12 mouse cellular contexts compared by ENCODE assay signal in the genomic region with DNA sequence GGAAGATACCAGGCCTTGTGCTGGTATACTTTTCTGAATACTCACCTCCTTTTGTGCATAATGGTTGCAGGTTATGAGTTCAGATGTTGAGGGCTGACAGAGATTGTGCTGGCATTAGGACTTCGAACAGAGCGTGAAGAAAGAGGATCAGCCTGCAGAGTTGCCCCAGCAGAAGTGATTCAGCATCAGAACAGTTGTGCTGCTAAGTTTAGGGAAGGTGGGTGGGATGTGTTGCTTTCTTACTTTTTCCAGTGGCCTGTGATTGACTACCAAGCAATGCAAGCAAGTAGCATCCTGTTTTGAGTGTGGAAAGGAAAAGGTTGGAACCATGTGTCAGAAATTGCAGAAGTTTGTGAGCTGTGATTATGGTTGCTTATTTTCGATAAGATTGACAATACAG. TPM values are rescaled to one million over a fixed set of nuclear protein-coding genes. Genes with fewer than 3 reads are reported as not detected.
DNase-seq lines count a peak whose midpoint lies in the region.
"Had no signal": no experiment of that assay in that cellular context is flagged by ENCODE, and none has a peak within 500 bp of the region (broad histone marks: within the 10 kb centered on the region; RNA-seq: fewer than 3 reads in every experiment).

No protein-coding gene starts in this region.

- intact Hi-C loops in left cerebral cortex, postnatal 36 days (cut with DNase I): no loop called here

- peak; percentile 65 to 78 for DNase-seq in frontal cortex, adult 2 months (ENCODE audit: extremely low spot score in 1 of 2, low spot score in 1 of 2)
- no peak for DNase-seq in frontal cortex, postnatal 14 days (ENCODE audit: low spot score in 2 of 2)
- peak; percentile 66 to 68 for DNase-seq in right cerebral cortex, adult 2 months (ENCODE audit: low spot score in 2 of 2)
- no peak for DNase-seq in right cerebral cortex, postnatal 14 days
- peak; percentile 43 to 52 for DNase-seq in left cerebral cortex, postnatal 36 days (ENCODE audit: low spot score in 2 of 2)
- DNase-seq in telencephalon, adult 2 months (ENCODE audit: low read depth, low spot score): peak; percentile 86
- no peak for DNase-seq in lung, postnatal 25 days (ENCODE audit: low spot score)
- DNase-seq in ovary, postnatal 14 days (ENCODE audit: low spot score): no peak
- DNase-seq: cerebellum, postnatal 25 days; heart, postnatal 14 days; lung, postnatal 14 days; thymus, postnatal 36 days had no signal

RNA-seq across cellular contexts. Expression of gene Atg14, which starts 56.8 kb away (rescaled TPM):
- 13.6 and 15.1 TPM in 2 replicates for polyA plus RNA-seq in frontal cortex, adult 2 months (2012; rRNA removed)
- 10 to 100 TPM; 16.3 to 20.5 TPM for total RNA-seq in left cerebral cortex, postnatal 36 days (2021)

Comparison
In these comparisons a context has a peak if more than half of its experiments do, and no peak if none do; other contexts are left out.
1. DNase-seq: peak in frontal cortex, adult 2 months (2 of 2), right cerebral cortex, adult 2 months (2 of 2), left cerebral cortex, postnatal 36 days (2 of 2) and telencephalon, adult 2 months (single experiment); none in frontal cortex, postnatal 14 days (0 of 2), right cerebral cortex, postnatal 14 days (single experiment), lung, postnatal 25 days (single experiment) and ovary, postnatal 14 days (single experiment).